Mouse (Mus musculus): ENCODE data around the gene Jarid2.

- TF ChIP-seq CTCF (IDR thresholded peaks at IDR 0.05; ENCODE audit: low read depth, low read length) (no peak), EP300 (IDR thresholded peaks at IDR 0.05; ENCODE audit: insufficient read depth, low read depth, low read length) (no peak)
Measured at GRCm38 (mm10) chr13:44822578-44822977, 93.3 kb downstream of the Jarid2 start.

Measured in ES-Bruce4 (cell line).